Mouse (Mus musculus) liver, embryonic 11.5 days (tissue): ENCODE measurements at regions not wholly inside any gene's neighbourhood (a gene's known extent, or its start where the extent isn't known, plus 50 kb on each side); places are given as distances from the start of the nearest gene placed in this dataset.
A peak's percentile ranks its signal among the peaks of the same experiment; 100 is the strongest.

ENCODE experiments used
- ATAC-seq: fragments of 200-750 bp; cut with Nextera tagmentation; replicated peaks from 2 replicates; pipeline ENCODE4 v1.8.0; 2017; ENCODE audit warnings: moderate number of reproducible peaks, mild to moderate bottlenecking, moderate TSS enrichment, moderate library complexity; ENCODE audit not compliant: low FRiP score
- DNase-seq: peaks from one replicate; pipeline ENCODE4 v3.0.0-alpha.2; 2017; ENCODE audit warnings: low spot score
- H3K27ac ChIP-seq: fragments of 300-500 bp; sonication (generic); 2 replicates; pipeline ENCODE4 v1.5.1; 2014; ENCODE audit warnings: mild to moderate bottlenecking, low read depth, low read length, control low read depth
- H3K27me3 ChIP-seq: fragments of 300-500 bp; sonication (generic); replicated peaks from 2 replicates; pipeline ENCODE4 v1.6.1; 2014; ENCODE audit warnings: low read length, mixed read lengths; ENCODE audit not compliant: control insufficient read depth, insufficient read depth
- H3K36me3 ChIP-seq: fragments of 300-500 bp; sonication (generic); 2 replicates; pipeline ENCODE4 v1.6.1; 2014; ENCODE audit warnings: mild to moderate bottlenecking, low read length, moderate library complexity, mixed read lengths; ENCODE audit not compliant: control insufficient read depth, insufficient read depth
- H3K4me1 ChIP-seq: fragments of 300-500 bp; sonication (generic); replicated peaks from 2 replicates; pipeline ENCODE4 v1.6.1; 2014; ENCODE audit warnings: low read length, mixed read lengths; ENCODE audit not compliant: control insufficient read depth, insufficient read depth
- H3K4me2 ChIP-seq: fragments of 300-500 bp; sonication (generic); 2 replicates; pipeline ENCODE4 v1.6.1; 2014; ENCODE audit warnings: mild to moderate bottlenecking, control low read depth, moderate library complexity
- H3K4me3 ChIP-seq: fragments of 300-500 bp; sonication (generic); 2 replicates; pipeline ENCODE4 v1.5.1; 2014; ENCODE audit warnings: low read depth, low read length, control low read depth
- H3K9ac ChIP-seq: fragments of 300-500 bp; sonication (generic); 2 replicates; pipeline ENCODE4 v1.6.1; 2014; ENCODE audit warnings: low read depth, low read length, control low read depth
- H3K9me3 ChIP-seq: fragments of 300-500 bp; sonication (generic); 2 replicates; pipeline ENCODE4 v1.6.1; 2016; ENCODE audit warnings: low read length, inconsistent platforms, mixed read lengths; ENCODE audit not compliant: control insufficient read depth
- WGBS: fragments of 180-500 bp; shearing (Covaris S2); extraction: QIAGEN DNeasy Blood & Tissue Kit; methylation state at CpG from one replicate; pipeline ENCODE4 v1.1.7; 2014; 5-methylcytosine and 5-hydroxymethylcytosine counted together

DNA sequence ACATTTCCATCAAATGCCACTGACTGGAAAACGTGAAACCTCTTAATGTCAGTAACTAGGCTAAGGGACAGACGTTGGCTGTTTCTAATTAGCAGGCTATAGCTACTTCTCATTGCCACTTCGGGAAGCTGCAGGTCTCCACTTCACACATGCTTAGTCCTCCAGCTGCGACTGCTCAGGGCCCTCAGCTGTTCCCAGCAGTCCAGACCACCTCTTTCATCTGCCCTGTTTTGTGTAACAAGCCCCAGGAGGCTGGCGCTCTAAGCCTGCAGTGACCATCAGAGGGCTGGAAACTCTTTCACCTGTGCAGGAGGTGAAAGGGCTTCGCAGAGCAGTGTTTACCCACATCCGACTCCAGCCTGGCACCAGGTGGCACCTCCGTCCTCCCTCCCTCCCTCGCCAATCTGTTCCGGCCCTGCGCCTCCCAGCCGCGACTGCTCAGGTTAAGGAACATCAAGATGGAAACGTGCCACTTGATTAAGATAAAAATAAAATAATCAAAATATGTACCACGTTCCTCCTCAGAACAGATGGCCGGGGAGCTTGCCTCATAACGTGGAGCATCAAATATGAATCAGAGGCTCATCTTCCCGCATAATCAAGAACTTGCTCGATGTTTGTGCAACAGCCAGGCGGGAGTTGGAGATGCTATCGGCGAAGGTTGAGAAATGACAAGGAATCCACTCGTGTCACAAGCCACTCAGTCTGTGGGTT lies 72.6 kb upstream of the Plet1 start:
- H3K4me2 ChIP-seq, result no peak overlapping the region
- H3K4me1 ChIP-seq, result no peaks in the 10 kb centered on the region
- H3K27me3 ChIP-seq, result no peaks in the 10 kb centered on the region
- H3K9ac ChIP-seq, result no peak overlapping the region
- no peaks in the 10 kb centered on the region for H3K36me3 ChIP-seq
- H3K4me3 ChIP-seq, result no peak overlapping the region
- ATAC-seq (no peak), DNase-seq (no peak)
- 81% methylated on average over 23 of the region's 23 CpGs for WGBS
- peaks cover 2% of the 10 kb centered on the region; the same call in 1 of the 2 replicates for H3K9me3 ChIP-seq
- no peak overlapping the region for H3K27ac ChIP-seq

DNA sequence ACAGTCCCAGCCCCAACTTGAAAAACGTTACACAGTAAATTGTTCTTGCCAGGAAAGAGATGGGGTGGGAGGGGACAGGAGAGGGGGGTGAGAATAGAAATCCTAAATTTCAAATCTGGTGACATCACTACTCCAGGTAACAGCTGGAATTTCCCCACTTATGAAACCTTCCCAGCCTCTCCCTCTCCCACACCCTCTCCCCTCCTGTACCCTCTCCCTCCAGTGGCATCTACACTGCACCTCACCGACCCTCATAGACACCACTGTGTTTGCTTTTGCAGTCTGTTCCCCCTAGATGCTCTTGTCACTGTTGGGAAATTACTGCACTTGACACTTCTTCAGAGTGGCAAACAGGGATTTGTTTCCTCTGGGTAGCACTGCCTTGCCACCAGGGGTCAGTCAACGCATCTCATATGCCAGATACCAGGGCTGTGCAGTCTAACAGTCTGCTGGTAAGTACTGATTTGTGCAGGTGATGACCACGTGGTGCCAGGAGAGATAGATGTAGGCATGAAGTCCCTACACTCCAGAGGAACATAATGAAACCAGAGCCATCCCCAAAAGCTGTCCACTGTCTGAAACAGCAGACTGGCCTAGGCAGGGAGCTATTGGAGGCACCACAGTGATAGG lies 68.3 kb upstream of the Plet1 start:
- DNase-seq, result no peak
- H3K27me3 ChIP-seq, result no peaks in the 10 kb centered on the region
- 39% methylated on average over 4 of the region's 4 CpGs for WGBS

DNA sequence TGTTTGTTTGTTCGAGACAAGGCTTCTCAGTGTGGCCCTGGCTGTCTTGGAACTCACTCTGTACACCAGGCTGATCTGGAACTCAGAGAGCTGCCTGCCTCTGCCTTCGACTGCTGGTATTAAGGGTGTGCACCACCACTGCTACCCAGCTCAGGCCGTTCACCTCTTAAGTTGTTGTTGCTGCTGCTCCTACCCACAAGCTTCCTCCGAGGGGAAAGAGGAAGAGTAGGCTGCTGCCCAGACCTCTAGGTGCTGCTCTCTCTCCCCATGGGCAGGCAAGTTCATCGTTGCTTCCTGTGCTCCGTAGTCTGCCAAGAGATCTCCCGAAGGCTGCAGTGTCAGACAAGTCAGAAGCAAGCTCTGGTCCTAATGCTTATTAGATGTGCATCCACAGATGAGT lies 64.2 kb upstream of the Plet1 start:
- Histone ChIP-seq H3K4me2 (no peak overlapping the region), H3K4me1 (no peaks in the 10 kb centered on the region), H3K4me3 (no peak overlapping the region), H3K36me3 (no peaks in the 10 kb centered on the region), H3K9ac (no peak overlapping the region), H3K27me3 (no peaks in the 10 kb centered on the region), H3K9me3 (no peaks in the 10 kb centered on the region), H3K27ac (no peak overlapping the region)
- no peak for DNase-seq
- 48% methylated on average over 7 of the region's 7 CpGs for WGBS
- ATAC-seq, result no peak

More for the DNA sequence above, 68.3 kb upstream of the Plet1 start:
- Histone ChIP-seq H3K9me3 (peaks cover under 1% of the 10 kb centered on the region; the same call in 1 of the 2 replicates), H3K4me1 (no peaks in the 10 kb centered on the region), H3K27ac (no peak overlapping the region), H3K9ac (no peak overlapping the region), H3K4me2 (no peak overlapping the region), H3K4me3 (no peak overlapping the region), H3K36me3 (no peaks in the 10 kb centered on the region)
- ATAC-seq, result no peak

DNA sequence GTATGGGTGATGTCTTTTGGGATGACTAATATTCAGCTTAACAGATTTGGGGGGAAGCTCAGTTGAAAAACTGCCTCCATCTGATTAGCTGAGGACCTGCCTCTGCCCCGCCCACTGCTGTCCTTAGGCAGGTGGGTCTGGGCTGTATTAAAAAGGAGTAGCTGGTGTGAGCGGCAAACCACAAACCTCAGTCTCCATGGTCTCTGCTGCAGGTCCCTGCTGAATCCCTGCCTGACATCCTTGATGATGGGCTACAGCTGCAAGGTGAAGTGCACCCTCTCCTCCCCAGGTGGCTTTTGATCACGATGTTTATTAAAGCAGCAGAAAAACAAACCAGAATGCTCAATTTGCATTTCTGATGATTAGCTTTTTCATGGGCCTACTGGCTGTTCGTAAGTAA lies 60.8 kb upstream of the Plet1 start:
- H3K4me2 ChIP-seq, result no peak overlapping the region
- H3K9ac ChIP-seq, result no peak overlapping the region

DNA sequence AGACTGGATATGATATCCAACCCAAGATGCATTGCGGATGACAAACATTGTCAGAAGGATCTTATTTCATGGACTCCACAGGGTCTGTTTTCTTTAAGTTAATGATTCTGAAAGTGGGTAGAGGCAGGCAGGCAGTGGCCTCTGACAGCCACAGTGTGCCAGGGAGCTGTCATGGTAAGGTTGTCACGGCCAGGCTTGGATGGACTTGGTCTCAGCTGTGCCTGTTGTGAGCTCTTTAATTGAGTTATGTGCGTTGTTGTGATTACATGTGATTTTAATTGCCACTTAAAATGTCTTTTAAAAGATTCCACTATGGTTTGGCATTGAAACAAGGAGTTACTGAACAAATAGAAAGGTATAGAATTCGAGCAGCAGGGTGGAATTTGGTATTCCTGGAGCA lies 60.3 kb upstream of the Plet1 start:
- ATAC-seq (no peak), DNase-seq (no peak)
- H3K36me3 ChIP-seq, result no peaks in the 10 kb centered on the region
- WGBS, result 70% methylated on average over 4 of the region's 4 CpGs
- H3K9ac ChIP-seq, result no peak overlapping the region
- no peak overlapping the region for H3K4me2 ChIP-seq
- H3K4me1 ChIP-seq, result no peaks in the 10 kb centered on the region
- no peaks in the 10 kb centered on the region for H3K27me3 ChIP-seq
- no peaks in the 10 kb centered on the region for H3K9me3 ChIP-seq
- no peak overlapping the region for H3K4me3 ChIP-seq
- H3K27ac ChIP-seq, result no peak overlapping the region

More for the DNA sequence above, 60.8 kb upstream of the Plet1 start:
- Histone ChIP-seq H3K9me3 (no peaks in the 10 kb centered on the region), H3K4me1 (no peaks in the 10 kb centered on the region), H3K27ac (no peak overlapping the region), H3K36me3 (no peaks in the 10 kb centered on the region), H3K27me3 (no peaks in the 10 kb centered on the region), H3K4me3 (no peak overlapping the region)
- 75% methylated on average over 4 of the region's 4 CpGs for WGBS
- DNase-seq, result no peak
- ATAC-seq, result no peak

DNA sequence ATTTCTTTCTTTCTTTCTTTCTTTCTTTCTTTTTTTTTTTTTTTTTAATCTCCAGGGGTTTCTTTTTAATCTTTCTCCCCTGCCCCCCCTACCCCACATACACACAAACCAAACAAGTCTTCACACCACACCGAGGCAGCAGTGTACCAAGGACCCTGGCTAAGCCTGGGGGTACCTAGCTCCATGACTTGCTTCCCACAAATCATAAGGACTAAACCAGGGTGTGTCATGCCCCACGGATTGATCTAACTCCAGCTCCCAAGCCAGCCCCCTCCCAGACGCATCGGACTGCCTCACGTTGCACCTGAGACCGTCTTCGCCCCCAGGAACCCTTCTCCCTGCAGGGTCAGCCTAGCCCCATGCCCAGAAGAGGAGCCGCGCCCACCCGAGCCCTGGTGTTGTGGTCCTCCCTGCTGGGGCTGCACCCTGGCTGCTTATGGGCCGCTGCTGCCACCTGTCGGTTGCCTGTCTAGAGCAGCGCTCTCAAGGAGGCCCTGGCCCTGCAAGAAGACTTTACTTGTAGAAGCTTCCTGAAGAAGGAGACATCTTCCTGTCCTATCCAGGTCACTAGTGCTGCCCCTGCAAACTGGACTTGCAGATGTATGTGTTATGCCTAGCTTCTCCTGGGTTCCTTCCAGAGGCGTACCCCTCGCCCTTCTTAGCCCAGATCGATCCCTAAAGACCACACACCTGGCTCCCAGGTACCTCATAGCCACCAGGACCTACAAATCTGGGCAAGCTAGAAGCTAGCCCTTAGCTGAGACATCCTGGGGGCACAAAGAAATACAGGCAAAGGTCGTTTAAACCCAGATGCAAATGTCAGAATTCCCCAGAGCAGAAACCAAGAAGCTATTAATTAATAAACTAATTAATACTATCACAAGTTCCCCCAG lies 56.2 kb upstream of the Plet1 start:
- H3K27me3 ChIP-seq, result no peaks in the 10 kb centered on the region
- no peaks in the 10 kb centered on the region for H3K36me3 ChIP-seq
- ATAC-seq, result peak; percentile 51; the same call in 1 of the 2 replicates
- DNase-seq, result peak; percentile 66
- H3K9me3 ChIP-seq, result no peaks in the 10 kb centered on the region
- no peak overlapping the region for H3K4me3 ChIP-seq
- no peak overlapping the region for H3K27ac ChIP-seq
- peak overlapping the region; percentile 55 for H3K4me2 ChIP-seq
- no peak overlapping the region for H3K9ac ChIP-seq
- WGBS, result 18% methylated on average over 17 of the region's 17 CpGs
- H3K4me1 ChIP-seq, result no peaks in the 10 kb centered on the region

DNA sequence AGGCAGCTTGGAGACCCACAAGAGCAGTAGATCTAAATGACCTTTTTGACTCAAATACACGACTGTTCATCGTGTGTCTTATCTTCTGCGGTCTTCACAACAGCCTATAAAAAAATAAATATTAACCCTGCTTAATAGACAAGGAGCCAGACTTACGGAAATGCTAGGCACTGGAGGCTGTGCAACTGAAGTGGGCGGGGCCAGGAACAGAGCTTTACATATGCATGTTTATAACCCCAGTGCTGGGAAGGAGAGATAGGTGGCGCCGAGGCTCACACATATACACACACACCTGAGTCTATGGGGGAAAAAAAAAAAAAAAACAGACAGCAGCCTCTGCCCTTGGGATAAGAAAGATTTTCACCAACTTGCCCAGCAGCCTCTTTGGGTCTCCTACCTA lies 55.6 kb upstream of the Plet1 start:
- no peaks in the 10 kb centered on the region for H3K4me1 ChIP-seq
- no peak overlapping the region for H3K9ac ChIP-seq
- no peaks in the 10 kb centered on the region for H3K36me3 ChIP-seq
- H3K4me3 ChIP-seq, result no peak overlapping the region
- no peak overlapping the region for H3K4me2 ChIP-seq
- ATAC-seq, result no peak
- H3K27me3 ChIP-seq, result no peaks in the 10 kb centered on the region
- DNase-seq, result no peak
- no peak overlapping the region for H3K27ac ChIP-seq
- 53% methylated on average over 7 of the region's 7 CpGs for WGBS
- H3K9me3 ChIP-seq, result no peaks in the 10 kb centered on the region

DNA sequence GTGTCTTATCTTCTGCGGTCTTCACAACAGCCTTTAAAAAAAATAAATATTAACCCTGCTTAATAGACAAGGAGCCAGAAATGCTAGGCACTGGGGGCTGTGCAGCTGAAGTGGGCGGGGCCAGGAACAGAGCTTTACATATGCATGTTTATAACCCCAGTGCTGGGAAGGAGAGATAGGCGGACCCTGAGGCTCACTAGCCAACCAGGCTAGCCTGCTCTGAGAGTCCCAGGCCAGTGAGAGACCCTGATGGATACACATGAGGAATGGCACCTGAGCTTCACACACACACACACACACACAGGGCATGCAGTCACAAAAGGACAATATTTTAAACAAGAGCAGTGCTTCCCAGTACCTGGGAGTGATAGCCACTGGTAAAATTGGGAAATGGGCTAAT lies 54.1 kb upstream of the Plet1 start:
- Histone ChIP-seq H3K9ac (no peak overlapping the region), H3K4me1 (no peaks in the 10 kb centered on the region), H3K4me2 (no peak overlapping the region), H3K4me3 (no peak overlapping the region), H3K27ac (no peak overlapping the region), H3K27me3 (no peaks in the 10 kb centered on the region), H3K36me3 (no peaks in the 10 kb centered on the region), H3K9me3 (0 out of 2 replicates have a peak, but pooled peaks cover 2% of the 10 kb centered on the region)
- DNase-seq, result no peak
- no peak for ATAC-seq
- WGBS, result 74% methylated on average over 3 of the region's 3 CpGs
